Comparison of ENCODE assay signal across 10 mouse cellular contexts in the genomic region with DNA sequence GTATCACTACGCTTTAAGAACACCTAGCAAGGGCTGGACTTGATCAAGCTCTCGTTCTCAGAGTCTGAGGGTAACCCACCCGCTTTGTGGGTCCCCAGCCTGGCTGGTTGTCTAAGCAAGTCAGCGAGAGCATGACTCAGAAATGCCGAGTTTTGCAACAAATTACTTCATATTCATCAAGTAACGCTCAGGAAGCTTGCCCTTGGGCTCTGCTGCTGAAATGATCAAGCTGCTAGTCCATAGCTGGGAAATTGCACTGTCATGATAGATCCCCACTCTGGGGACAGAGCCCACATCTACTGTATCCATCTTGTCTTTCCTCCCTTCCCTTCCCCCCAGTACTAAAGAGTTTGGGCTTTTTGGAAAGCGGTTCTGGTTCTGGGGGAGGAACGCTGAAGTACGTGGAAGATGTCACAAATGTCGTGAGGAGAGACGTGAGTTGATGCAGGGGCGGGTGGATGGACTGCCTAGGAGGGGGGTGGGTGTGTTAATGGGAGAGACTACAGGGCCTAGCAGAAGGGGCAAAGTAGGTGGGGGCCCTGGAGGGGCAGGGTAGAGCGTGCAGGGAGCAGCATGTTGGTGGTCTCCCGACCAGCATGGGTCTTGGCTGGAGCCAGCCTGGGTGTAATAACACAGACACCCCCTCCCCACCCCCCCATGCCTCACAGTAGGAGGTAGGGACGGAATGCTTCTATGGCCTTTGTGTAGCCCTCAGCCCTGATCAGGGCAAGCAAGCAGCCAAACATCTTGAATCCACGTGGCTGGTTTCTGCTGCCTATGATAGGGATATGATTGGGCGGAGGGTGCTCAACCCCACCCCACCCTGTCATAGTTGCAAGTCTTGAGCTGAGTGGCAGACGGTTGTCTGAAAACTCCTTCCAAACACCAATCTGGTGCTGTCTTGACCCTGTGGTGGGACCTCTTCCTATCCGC. TPM values are rescaled to one million over a fixed set of nuclear protein-coding genes. Genes with fewer than 3 reads are reported as not detected.
A peak's percentile ranks its signal among the peaks of the same experiment; 100 is the strongest.
DNase-seq lines count a peak whose midpoint lies in the region; TF ChIP-seq lines count a peak whose summit lies in the region.
"Had no signal": no experiment of that assay in that cellular context is flagged by ENCODE, and none has a peak within 500 bp of the region (broad histone marks: within the 10 kb centered on the region; RNA-seq: fewer than 3 reads in every experiment).

No protein-coding gene starts in this region.

- peak; percentile 61 to 79 for DNase-seq in heart, adult 18-20 months
- DNase-seq in heart, embryonic 10.5 days (ENCODE audit: low spot score), result no peak
- DNase-seq in ES-E14 (ENCODE audit: low read depth, low spot score), result no peak
- peak; percentile 55 for DNase-seq in heart, adult 8-10 months (ENCODE audit: low spot score)
- peak; percentile 55 for DNase-seq in lung, postnatal 14 days
- DNase-seq in layer of hippocampus, postnatal 14 days (ENCODE audit: low spot score in 2 of 2), result no peak
- no peak for DNase-seq in cerebellum, adult 18-20 months
- DNase-seq in ovary, postnatal 14 days (ENCODE audit: low spot score), result no peak
- DNase-seq: gastrocnemius, postnatal 10 days had no signal

- 68% methylated on average over 19 of the region's 19 CpGs for WGBS in heart, embryonic 10.5 days

- no peaks in the 10 kb centered on the region for H3K9me3 ChIP-seq in heart, embryonic 10.5 days
- no peaks in the 10 kb centered on the region for H3K9me3 ChIP-seq in ES-E14 (ENCODE audit: control insufficient read depth, insufficient read depth, low read depth, low read length)

- no peak overlapping the region for H3K4me3 ChIP-seq in heart, embryonic 10.5 days
- H3K4me3 ChIP-seq in ES-E14 (ENCODE audit: insufficient read depth in 1 of 2, low read depth in 1 of 2, low read length in 2 of 2, poor library complexity in 1 of 2, severe bottlenecking in 1 of 2), result no peak overlapping the region

- H3K27me3 ChIP-seq in heart, embryonic 10.5 days (ENCODE audit: insufficient read depth, poor library complexity, severe bottlenecking), result no peaks in the 10 kb centered on the region

- H3K27ac ChIP-seq in heart, embryonic 10.5 days, result no peak overlapping the region
- peak overlapping the region; percentile 41; the same call in 1 of the 2 replicates for H3K27ac ChIP-seq in ES-E14 (ENCODE audit: insufficient read depth, low read depth, low read length, poor library complexity, severe bottlenecking)

- H3K9ac ChIP-seq in ES-E14 (ENCODE audit: insufficient read depth, low read depth, low read length, poor library complexity, severe bottlenecking), result no peak overlapping the region

- H3K4me1 ChIP-seq in heart, embryonic 10.5 days, result 0 out of 2 replicates have a peak, but pooled peaks cover 3% of the 10 kb centered on the region
- peaks cover 0 to 15% of the 10 kb centered on the region in 2 experiments; a peak in 1 of 4 replicates for H3K4me1 ChIP-seq in ES-E14 (ENCODE audit: control insufficient read depth in 2 of 2, insufficient read depth in 2 of 2, low read length in 2 of 2, poor library complexity in 1 of 2)

- no peaks in the 10 kb centered on the region for H3K36me3 ChIP-seq in heart, embryonic 10.5 days
- peaks cover 69% of the 10 kb centered on the region for H3K36me3 ChIP-seq in ES-E14 (ENCODE audit: control insufficient read depth, insufficient read depth, low read length, poor library complexity, severe bottlenecking)

- in situ Hi-C loops in ES-E14 (cut with MboI; ENCODE audit: low sequenced_read_pairs in 2 of 2, unreplicated experiment in 2 of 2), result no loop called here

TF ChIP-seq in ES-E14, 5 proteins besides CTCF, POLR2A, EP300 and RAD21:
- TF ChIP-seq HCFC1 (IDR thresholded peaks at IDR 0.05; ENCODE audit: borderline replicate concordance, insufficient read depth, low read length) (no peak), ZC3H11A (IDR thresholded peaks at IDR 0.05; ENCODE audit: borderline replicate concordance, low read depth, low read length) (no peak), MAFK (IDR thresholded peaks at IDR 0.05; ENCODE audit: insufficient read depth, low read depth, low read length) (no peak), ZNF384 (IDR thresholded peaks at IDR 0.05; ENCODE audit: low read depth, low read length) (no peak), CHD2 (IDR thresholded peaks at IDR 0.05; ENCODE audit: low read depth, low read length) (no peak)

RNA-seq across cellular contexts. Expression of a gene that starts 11.5 kb away (rescaled TPM):
- not detected for total RNA-seq in heart, adult 18-20 months (2021)
- 0.18 and 0.45 TPM in 2 replicates for polyA plus RNA-seq in heart, embryonic 10.5 days (2016; fragmentation: Nextera tagmentation; extraction: Ambion mirVana)
- 68.3 and 88.3 TPM in 2 replicates for total RNA-seq in ES-E14 (2012; rRNA removed)
- not detected for total RNA-seq in heart, adult 8-10 months (2022)
- total RNA-seq in layer of hippocampus, postnatal 14 days (2021), result under 1 TPM; 0.16 to 0.45 TPM
- total RNA-seq: gastrocnemius, postnatal 10 days; left cerebral cortex, postnatal 25 days had no signal

RNA-seq across cellular contexts. Expression of a gene that starts 13.2 kb away (rescaled TPM):
- not detected for total RNA-seq in heart, adult 18-20 months (2021)
- not detected in 2 replicates for polyA plus RNA-seq in heart, embryonic 10.5 days (2016; fragmentation: Nextera tagmentation; extraction: Ambion mirVana)
- 328 and 388 TPM in 2 replicates for total RNA-seq in ES-E14 (2012; rRNA removed)
- under 1 TPM in 2 of 4 experiments, not detected in 2; 0.38 to 0.65 TPM for total RNA-seq in heart, adult 8-10 months (2022)
- total RNA-seq in layer of hippocampus, postnatal 14 days (2021), result under 1 TPM; 0.39 to 0.57 TPM
- total RNA-seq: gastrocnemius, postnatal 10 days; left cerebral cortex, postnatal 25 days had no signal

RNA-seq across cellular contexts. Expression of a gene that starts 14.2 kb away (rescaled TPM):
- 1 to 10 TPM; 5.7 to 8.4 TPM for total RNA-seq in heart, adult 18-20 months (2021)
- 1.4 and 2.1 TPM in 2 replicates for polyA plus RNA-seq in heart, embryonic 10.5 days (2016; fragmentation: Nextera tagmentation; extraction: Ambion mirVana)
- total RNA-seq in ES-E14 (2012; rRNA removed), result 30.5 and 31.7 TPM in 2 replicates
- total RNA-seq in heart, adult 8-10 months (2022), result 1 to 10 TPM; 6.1 to 7.9 (median 7.0) TPM
- total RNA-seq in layer of hippocampus, postnatal 14 days (2021), result 1 to 10 TPM; 4.5 to 5.7 TPM

RNA-seq across cellular contexts. Expression of a gene that starts 45.0 kb away (rescaled TPM):
- total RNA-seq in heart, adult 18-20 months (2021), result 100 to 1,000 TPM; 114 to 120 TPM
- 264 and 274 TPM in 2 replicates for polyA plus RNA-seq in heart, embryonic 10.5 days (2016; fragmentation: Nextera tagmentation; extraction: Ambion mirVana)
- total RNA-seq in ES-E14 (2012; rRNA removed), result 138 and 230 TPM in 2 replicates
- 100 to 1,000 TPM; 124 to 159 (median 130) TPM for total RNA-seq in heart, adult 8-10 months (2022)
- 100 to 1,000 TPM; 155 to 164 TPM for total RNA-seq in layer of hippocampus, postnatal 14 days (2021)

Comparison
In these comparisons a context has a peak if more than half of its experiments do, and no peak if none do; other contexts are left out.
1. DNase-seq: peak in heart, adult 18-20 months (2 of 2), heart, adult 8-10 months (single experiment) and lung, postnatal 14 days (single experiment); none in heart, embryonic 10.5 days (single experiment), ES-E14 (single experiment), layer of hippocampus, postnatal 14 days (0 of 2), cerebellum, adult 18-20 months (0 of 2) and ovary, postnatal 14 days (single experiment).
2. RNA of a gene that starts 11.5 kb away (total RNA-seq): 68.3 to 88.3 TPM in ES-E14; 0.16 to 0.45 TPM in layer of hippocampus, postnatal 14 days, not detected in heart, adult 18-20 months and not detected in heart, adult 8-10 months; every median in the first group is over 10 times any median in the second.
3. RNA of a gene that starts 13.2 kb away (total RNA-seq): 328 to 388 TPM in ES-E14; 0.39 to 0.57 TPM in layer of hippocampus, postnatal 14 days, 0.38 to 0.65 TPM in heart, adult 8-10 months and not detected in heart, adult 18-20 months; every median in the first group is over 100 times any median in the second.